Mouse (Mus musculus) heart, embryonic 16.5 days (tissue): ENCODE results near the gene Olfr492. TPM values are rescaled to one million over a fixed set of nuclear protein-coding genes. Genes with fewer than 3 reads are reported as not detected.

Experiments used
- ATAC-seq: fragments of 200-750 bp; cut with Nextera tagmentation; replicated peaks from 2 replicates; pipeline ENCODE4 v1.8.0; 2017; ENCODE audit warnings: moderate number of reproducible peaks; ENCODE audit not compliant: insufficient read depth, low FRiP score; ENCODE audit errors: extremely low read depth
- H3K27ac ChIP-seq: fragments of 300-500 bp; sonication (generic); 2 replicates; pipeline ENCODE4 v1.5.1; 2014; ENCODE audit warnings: mild to moderate bottlenecking, low read length, control low read depth, moderate library complexity
- H3K27me3 ChIP-seq: fragments of 300-500 bp; sonication (generic); 2 replicates; pipeline ENCODE4 v1.6.1; 2014; ENCODE audit warnings: low read length, mixed read lengths; ENCODE audit not compliant: control insufficient read depth, insufficient read depth
- H3K36me3 ChIP-seq: fragments of 300-500 bp; sonication (generic); 2 replicates; pipeline ENCODE4 v1.6.1; 2014; ENCODE audit not compliant: control insufficient read depth, insufficient read depth
- H3K4me1 ChIP-seq: fragments of 300-500 bp; sonication (generic); 2 replicates; pipeline ENCODE4 v1.6.1; 2014; ENCODE audit warnings: low read length, mixed read lengths; ENCODE audit not compliant: control insufficient read depth, insufficient read depth
- H3K4me2 ChIP-seq: fragments of 300-500 bp; sonication (generic); 2 replicates; pipeline ENCODE4 v1.6.1; 2014; ENCODE audit warnings: low read depth, mild to moderate bottlenecking, control low read depth, low read length
- H3K4me3 ChIP-seq: fragments of 300-500 bp; sonication (generic); 2 replicates; pipeline ENCODE4 v1.5.1; 2014; ENCODE audit warnings: mild to moderate bottlenecking, control low read depth, low read length
- H3K9ac ChIP-seq: fragments of 300-500 bp; sonication (generic); 2 replicates; pipeline ENCODE4 v1.6.1; 2014; ENCODE audit warnings: low read length, control low read depth
- H3K9me3 ChIP-seq: fragments of 300-500 bp; sonication (generic); replicated peaks from 2 replicates; pipeline ENCODE4 v1.6.1; 2016; ENCODE audit warnings: low read length; ENCODE audit not compliant: control insufficient read depth
- WGBS: fragments of 180-500 bp; shearing (Covaris S2); extraction: QIAGEN DNeasy Blood & Tissue Kit; methylation state at CpG from one replicate; pipeline ENCODE4 v1.1.7; 2014; 5-methylcytosine and 5-hydroxymethylcytosine counted together
- polyA plus RNA-seq: library from polyadenylated mRNA; unstranded; fragments of >200 nt; fragmentation: Nextera tagmentation; extraction: Ambion mirVana; gene quantifications from 2 replicates; pipeline ENCODE4 v1.2.1, GENCODE M21; 2015

Olfr492 gene
- not detected in 2 replicates for polyA plus RNA-seq

DNA sequence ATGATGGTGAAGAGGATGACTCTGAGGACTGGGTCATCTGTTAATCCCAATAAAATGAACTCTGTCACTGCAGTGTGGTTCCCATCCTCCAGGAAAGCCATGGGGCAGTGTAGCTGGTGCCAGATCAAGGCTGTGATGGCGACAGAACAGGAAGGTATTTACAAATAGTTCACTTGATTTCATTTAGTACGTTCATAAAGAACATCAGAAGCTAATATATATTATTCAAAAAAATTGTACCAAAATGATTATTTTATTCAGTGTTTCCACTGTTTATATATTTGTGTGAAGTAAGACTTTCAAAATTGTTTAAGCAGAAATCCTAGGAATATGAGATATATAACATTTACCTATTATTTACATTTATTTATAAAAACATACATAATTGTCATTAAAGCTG, at the start of gene Olfr492:
Gene Olfr492, minus strand, starts transcription at position 101 of the 400 bp plus-strand sequence.
- Histone ChIP-seq H3K9ac (no peak within 1 kb of the TSS), H3K27me3 (no peaks in the 10 kb centered on the region), H3K9me3 (no peaks in the 10 kb centered on the region), H3K36me3 (no peaks in the 10 kb centered on the region), H3K4me1 (no peaks in the 10 kb centered on the region), H3K4me2 (no peak within 1 kb of the TSS), H3K27ac (no peak within 1 kb of the TSS), H3K4me3 (no peak within 1 kb of the TSS)
- ATAC-seq: no peak
- 70% methylated on average over 2 of the region's 2 CpGs for whole genome bisulfite sequencing

DNA sequence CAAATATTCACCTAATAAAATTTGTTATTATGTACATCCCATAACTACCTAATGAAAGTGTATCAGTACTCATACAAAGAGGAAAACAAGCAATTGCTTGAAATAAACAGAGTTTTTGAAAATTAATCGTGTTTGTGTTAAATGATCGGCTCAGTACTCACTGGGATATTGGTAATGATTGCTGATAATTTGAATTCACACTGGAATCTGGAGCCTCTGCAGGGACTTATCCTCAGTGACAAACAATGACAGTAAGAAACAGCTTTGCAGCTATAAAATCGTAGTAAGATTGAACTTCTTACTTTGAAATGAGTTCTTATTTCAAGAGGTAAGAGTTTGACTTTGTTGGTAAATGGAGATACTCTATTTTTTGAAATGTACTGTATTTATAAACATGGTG, 41.6 kb upstream of the Olfr492 start, which contains the start of gene Olfr494:
Gene Olfr494, plus strand, starts transcription at position 301 of the 400 bp plus-strand sequence.
- no peaks in the 10 kb centered on the region for H3K9me3 ChIP-seq
- ATAC-seq: no peak

GRCm38 (mm10) chr7:108346879-108347278, 23.4 kb upstream of the Olfr492 start, which contains the start of gene Olfr493:
Gene Olfr493, minus strand, starts transcription at chr7:108346979.
- no peaks in the 10 kb centered on the region for H3K9me3 ChIP-seq
- no peaks in the 10 kb centered on the region for H3K4me1 ChIP-seq
- H3K9ac ChIP-seq: no peak within 1 kb of the TSS
- H3K27me3 ChIP-seq: no peaks in the 10 kb centered on the region
- H3K27ac ChIP-seq: no peak within 1 kb of the TSS
- H3K4me2 ChIP-seq: no peak within 1 kb of the TSS
- 51% methylated on average over 1 of the region's 1 CpGs for WGBS
- H3K36me3 ChIP-seq: no peaks in the 10 kb centered on the region
- no peak within 1 kb of the TSS for H3K4me3 ChIP-seq
- no peak for ATAC-seq

More for the DNA sequence above, 41.6 kb upstream of the Olfr492 start, which contains the start of gene Olfr494:
- 65% methylated on average over 3 of the region's 3 CpGs for WGBS
- Histone ChIP-seq H3K27me3 (no peaks in the 10 kb centered on the region), H3K27ac (no peak within 1 kb of the TSS), H3K4me2 (no peak within 1 kb of the TSS), H3K9ac (no peak within 1 kb of the TSS), H3K4me3 (no peak within 1 kb of the TSS), H3K36me3 (no peaks in the 10 kb centered on the region), H3K4me1 (no peaks in the 10 kb centered on the region)

GRCm38 (mm10) chr7:108313151-108313550, 10.3 kb downstream of the Olfr492 start, which contains the start of gene Olfr491:
Gene Olfr491, plus strand, starts transcription at chr7:108313451.
- Histone ChIP-seq H3K27me3 (no peaks in the 10 kb centered on the region), H3K27ac (no peak within 1 kb of the TSS), H3K36me3 (no peaks in the 10 kb centered on the region), H3K4me2 (no peak within 1 kb of the TSS), H3K4me3 (no peak within 1 kb of the TSS), H3K4me1 (no peaks in the 10 kb centered on the region), H3K9me3 (no peaks in the 10 kb centered on the region), H3K9ac (no peak within 1 kb of the TSS)
- no peak for ATAC-seq
- 54% methylated on average over 1 of the region's 1 CpGs for WGBS

DNA sequence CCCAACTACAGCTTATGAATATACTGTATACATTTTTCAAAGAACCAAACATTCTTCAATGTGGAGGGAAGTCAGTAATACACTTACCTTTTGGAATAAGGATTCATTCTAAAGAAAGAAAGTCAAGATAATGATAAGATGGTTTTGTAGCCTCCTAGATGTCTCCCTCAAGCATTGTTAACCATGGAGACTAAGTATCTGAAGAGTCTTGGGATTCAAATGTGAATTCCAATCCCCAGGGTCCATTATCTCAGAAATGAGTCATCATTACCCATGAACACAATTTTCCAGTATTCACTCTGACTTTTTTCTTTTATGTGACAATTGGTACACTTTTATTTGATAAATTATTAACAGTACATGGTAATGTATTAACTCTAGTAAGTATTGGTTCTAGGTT, 34.6 kb downstream of the Olfr492 start, which contains the start of gene Olfr490:
Gene Olfr490, minus strand, starts transcription at position 101 of the 400 bp plus-strand sequence.
- Histone ChIP-seq H3K36me3 (no peaks in the 10 kb centered on the region), H3K27ac (no peak within 1 kb of the TSS), H3K27me3 (no peaks in the 10 kb centered on the region), H3K9ac (no peak within 1 kb of the TSS), H3K4me1 (no peaks in the 10 kb centered on the region), H3K4me2 (no peak within 1 kb of the TSS), H3K4me3 (no peak within 1 kb of the TSS), H3K9me3 (0 out of 2 replicates have a peak, but pooled peaks cover 3% of the 10 kb centered on the region)
- no peak for ATAC-seq

Other genes with a start within 250 kb of the Olfr492 start
- not detected in 2 replicates for gene Olfr481, start 243.8 kb downstream of the Olfr492 start, polyA plus RNA-seq
- 0.13 TPM in 1 of 2 replicates, not detected in the other for gene Olfr482, start 226.1 kb downstream of the Olfr492 start, polyA plus RNA-seq
- gene Olfr483, start 222.8 kb downstream of the Olfr492 start, polyA plus RNA-seq: not detected in 2 replicates
- not detected in 2 replicates for gene Olfr484, start 196.2 kb downstream of the Olfr492 start, polyA plus RNA-seq
- gene Olfr485, start 163.8 kb downstream of the Olfr492 start, polyA plus RNA-seq: not detected in 2 replicates
- gene Olfr486, start 150.9 kb downstream of the Olfr492 start, polyA plus RNA-seq: not detected in 2 replicates
- not detected in 2 replicates for gene Olfr487, start 109.0 kb downstream of the Olfr492 start, polyA plus RNA-seq
- gene Olfr488, start 65.3 kb downstream of the Olfr492 start, polyA plus RNA-seq: not detected in 2 replicates
- gene Olfr490, start 34.7 kb downstream of the Olfr492 start, polyA plus RNA-seq: not detected in 2 replicates
- gene Olfr491, start 10.2 kb downstream of the Olfr492 start, polyA plus RNA-seq: not detected in 2 replicates
- gene Olfr493, start 23.3 kb upstream of the Olfr492 start, polyA plus RNA-seq: not detected in 2 replicates
- gene Olfr494, start 41.7 kb upstream of the Olfr492 start, polyA plus RNA-seq: not detected in 2 replicates
- not detected in 2 replicates for gene Olfr495, start 69.5 kb upstream of the Olfr492 start, polyA plus RNA-seq
- gene Olfr497, start 96.7 kb upstream of the Olfr492 start, polyA plus RNA-seq: not detected in 2 replicates
- gene Olfr498, start 141.7 kb upstream of the Olfr492 start, polyA plus RNA-seq: not detected in 2 replicates
- not detected in 2 replicates for gene Olfr502, start 201.4 kb upstream of the Olfr492 start, polyA plus RNA-seq
- gene Olfr503, start 220.9 kb upstream of the Olfr492 start, polyA plus RNA-seq: not detected in 2 replicates
- not detected in 2 replicates for gene Olfr504, start 242.1 kb upstream of the Olfr492 start, polyA plus RNA-seq